Mouse (Mus musculus) heart, postnatal 36 days (tissue): ENCODE data around the gene Ankrd9. TPM values are rescaled to one million over a fixed set of nuclear protein-coding genes. Genes with fewer than 3 reads are reported as not detected.

Source experiments
- DNase-seq, 2 experiments: peaks; one replicate each; pipeline ENCODE4 v3.0.0; 2021 to 2022
- intact Hi-C: fragments of 180-260 bp; cut with DNase I; formaldehyde crosslinking; loops from one replicate; pipeline ENCODE4 v1.15.1; 2025
- total RNA-seq, 2 experiments: library from RNA; stranded (reverse); gene quantifications; 2 replicates each; pipeline ENCODE4 v1.2.3; 2021

Ankrd9 gene
- 10 to 100 TPM; 67.9 to 85.3 TPM for total RNA-seq

- DNase-seq, result peak; percentile 97 to 98
- intact Hi-C loops, result loop anchor here (5.0 kb wide), 1 partner anchor 92 kb away; the partner anchor contains the start of genes Cinp and Tecpr2
Measured at GRCm38 (mm10) chr12:110978607-110979406, at the start of gene Ankrd9. TSS of gene Ankrd9 (minus strand) at chr12:110979040.

GRCm38 (mm10) chr12:111021577-111021976 lies 42.7 kb upstream of the Ankrd9 start:
- no peak for DNase-seq
- intact Hi-C loops, result no loop called here

- intact Hi-C loops, result no loop called here
- DNase-seq, result no peak
Measured at GRCm38 (mm10) chr12:111021138-111021537, 42.3 kb upstream of the Ankrd9 start.

- DNase-seq, result no peak
- intact Hi-C loops, result no loop called here
Measured at GRCm38 (mm10) chr12:111019086-111019485, 40.2 kb upstream of the Ankrd9 start.

- no peak for DNase-seq
- intact Hi-C loops, result no loop called here
Measured at GRCm38 (mm10) chr12:111018068-111018467, 39.2 kb upstream of the Ankrd9 start.

- DNase-seq, result no peak
- intact Hi-C loops, result no loop called here
Measured at GRCm38 (mm10) chr12:111016807-111017206, 38.0 kb upstream of the Ankrd9 start.

GRCm38 (mm10) chr12:111009615-111010257 lies 30.9 kb upstream of the Ankrd9 start:
- intact Hi-C loops, result no loop called here
- DNase-seq, result no peak

- intact Hi-C loops, result no loop called here
- DNase-seq, result peak in 1 of 2 experiments; percentile 22
Measured at GRCm38 (mm10) chr12:111008500-111009490, 30.0 kb upstream of the Ankrd9 start.

- intact Hi-C loops, result no loop called here
- peak in 1 of 2 experiments; percentile 10 for DNase-seq
Measured at GRCm38 (mm10) chr12:111007134-111008103, 28.6 kb upstream of the Ankrd9 start.

GRCm38 (mm10) chr12:111006339-111006738 lies 27.5 kb upstream of the Ankrd9 start:
- no peak for DNase-seq
- intact Hi-C loops, result no loop called here

GRCm38 (mm10) chr12:111005803-111006202 lies 27.0 kb upstream of the Ankrd9 start:
- DNase-seq, result no peak
- intact Hi-C loops, result no loop called here

GRCm38 (mm10) chr12:111004142-111004541 lies 25.3 kb upstream of the Ankrd9 start:
- no peak for DNase-seq
- intact Hi-C loops, result no loop called here

- intact Hi-C loops, result no loop called here
- no peak for DNase-seq
Measured at GRCm38 (mm10) chr12:111000956-111001355, 22.1 kb upstream of the Ankrd9 start.

GRCm38 (mm10) chr12:110999820-111000219 lies 21.0 kb upstream of the Ankrd9 start:
- intact Hi-C loops, result no loop called here
- no peak for DNase-seq

GRCm38 (mm10) chr12:110998092-110998491 lies 19.3 kb upstream of the Ankrd9 start:
- intact Hi-C loops, result no loop called here
- no peak for DNase-seq

GRCm38 (mm10) chr12:110994666-110995065 lies 15.8 kb upstream of the Ankrd9 start:
- DNase-seq, result no peak
- intact Hi-C loops, result loop anchor here (5.0 kb wide), 1 partner anchor 147 kb away; no protein-coding TSS in a partner anchor

GRCm38 (mm10) chr12:110993226-110993625 lies 14.4 kb upstream of the Ankrd9 start:
- no peak for DNase-seq
- intact Hi-C loops, result loop anchor here (2.0 to 5.0 kb wide), 3 partner anchors 48 to 574 kb away; no protein-coding TSS in a partner anchor

- intact Hi-C loops, result loop anchor here (1.0 to 5.0 kb wide), 4 partner anchors 48 to 574 kb away; no protein-coding TSS in a partner anchor
- no peak for DNase-seq
Measured at GRCm38 (mm10) chr12:110992771-110993170, 13.9 kb upstream of the Ankrd9 start.

GRCm38 (mm10) chr12:110992128-110992553 lies 13.3 kb upstream of the Ankrd9 start:
- intact Hi-C loops, result loop anchor here (1.0 to 5.0 kb wide), 4 partner anchors 49 to 573 kb away; no protein-coding TSS in a partner anchor
- DNase-seq, result peak; percentile 96 to 98
